Mouse (Mus musculus) limb, embryonic 14.5 days (tissue): ENCODE results near the gene Banf2. TPM values are rescaled to one million over a fixed set of nuclear protein-coding genes. Genes with fewer than 3 reads are reported as not detected.

ENCODE experiments used
- ATAC-seq: fragments of 200-750 bp; cut with Nextera tagmentation; 2 replicates; pipeline ENCODE4 v1.8.0; 2017; ENCODE audit warnings: low read depth, moderate number of reproducible peaks, moderate TSS enrichment; ENCODE audit not compliant: low FRiP score
- DNase-seq: peaks from one replicate; pipeline ENCODE4 v3.0.0-alpha.2; 2015; ENCODE audit warnings: low spot score
- H3K27ac ChIP-seq: fragments of 300-500 bp; sonication (generic); replicated peaks from 2 replicates; pipeline ENCODE4 v1.5.1; 2014; ENCODE audit warnings: low read depth, mild to moderate bottlenecking, low read length, moderate library complexity, mixed read lengths
- H3K27me3 ChIP-seq: fragments of 300-500 bp; sonication (generic); 2 replicates; pipeline ENCODE4 v1.6.1; 2014; ENCODE audit warnings: low read length, mixed read lengths; ENCODE audit not compliant: control insufficient read depth, insufficient read depth
- H3K36me3 ChIP-seq: fragments of 300-500 bp; sonication (generic); 2 replicates; pipeline ENCODE4 v1.6.1; 2014; ENCODE audit warnings: mild to moderate bottlenecking, low read length, moderate library complexity, mixed read lengths; ENCODE audit not compliant: control insufficient read depth, insufficient read depth
- H3K4me1 ChIP-seq: fragments of 300-500 bp; sonication (generic); 2 replicates; pipeline ENCODE4 v1.6.1; 2014; ENCODE audit warnings: antibody characterized with exemption, low read length, mixed read lengths; ENCODE audit not compliant: control insufficient read depth, insufficient read depth
- H3K4me2 ChIP-seq: fragments of 300-500 bp; sonication (generic); replicated peaks from 2 replicates; pipeline ENCODE4 v1.6.1; 2014; ENCODE audit warnings: low read depth, mild to moderate bottlenecking, low read length, moderate library complexity; ENCODE audit not compliant: severe bottlenecking
- H3K4me3 ChIP-seq: fragments of 300-500 bp; sonication (generic); replicated peaks from 2 replicates; pipeline ENCODE4 v1.5.1; 2014; ENCODE audit warnings: low read length
- H3K9ac ChIP-seq: fragments of 300-500 bp; sonication (generic); 2 replicates; pipeline ENCODE4 v1.6.1; 2014; ENCODE audit warnings: mild to moderate bottlenecking, low read depth, low read length, moderate library complexity; ENCODE audit not compliant: severe bottlenecking
- H3K9me3 ChIP-seq: fragments of 300-500 bp; sonication (generic); 2 replicates; pipeline ENCODE4 v1.6.1; 2016; ENCODE audit warnings: low read length; ENCODE audit not compliant: control insufficient read depth
- POLR2A ChIP-seq: fragments of 200-500 bp; IDR thresholded peaks from 2 replicates; pipeline ENCODE4 v1.8.0; 2012; ENCODE audit warnings: inconsistent platforms, mild to moderate bottlenecking, moderate library complexity, borderline replicate concordance; ENCODE audit not compliant: insufficient read depth, insufficient read length; ENCODE audit errors: extremely low read depth
- WGBS: fragments of 180-500 bp; shearing (Covaris S2); extraction: QIAGEN DNeasy Blood & Tissue Kit; methylation state at CpG from one replicate; pipeline ENCODE4 v1.1.7; 2014; 5-methylcytosine and 5-hydroxymethylcytosine counted together
- polyA plus RNA-seq, 2 experiments: library from polyadenylated mRNA; depleted of rRNA in 1 of 2; stranded (reverse) in 1 of 2; unstranded in 1 of 2; fragments of >200 nt; fragmentation: Nextera tagmentation in 1 of 2; extraction: Ambion mirVana in 1 of 2; gene quantifications; 2 replicates each; pipeline versions ENCODE4 v1.2.1 to v1.2.3; 2012 to 2014

Gene Banf2
- polyA plus RNA-seq, 2 experiments = not detected

- Histone ChIP-seq H3K4me3 (no peak overlapping the region), H3K9me3 (no peaks in the 10 kb centered on the region), H3K27me3 (no peaks in the 10 kb centered on the region), H3K9ac (no peak overlapping the region), H3K27ac (no peak overlapping the region), H3K4me2 (no peak overlapping the region), H3K4me1 (peaks cover 46% of the 10 kb centered on the region), H3K36me3 (peaks cover 13% of the 10 kb centered on the region; the same call in 1 of the 2 replicates)
- DNase-seq (no peak), ATAC-seq (no peak)
- 95% methylated on average over 4 of the region's 4 CpGs for WGBS
- no peak for TF ChIP-seq POLR2A
These were observed 25.6 kb upstream of the Banf2 start for GRCm38 (mm10) chr2:144007211-144007610.

GRCm38 (mm10) chr2:144009081-144009480, 23.8 kb upstream of the Banf2 start:
- DNase-seq = no peak
- H3K27ac ChIP-seq = no peak overlapping the region
- peaks cover 46% of the 10 kb centered on the region for H3K4me1 ChIP-seq
- H3K4me3 ChIP-seq = peak overlapping the region; percentile 96
- no peak for ATAC-seq
- no peak for TF ChIP-seq POLR2A
- 67% methylated on average over 1 of the region's 1 CpGs for WGBS
- no peaks in the 10 kb centered on the region for H3K27me3 ChIP-seq
- peak overlapping the region; percentile 99; the same call in 1 of the 2 replicates for H3K9ac ChIP-seq
- H3K9me3 ChIP-seq = no peaks in the 10 kb centered on the region
- H3K36me3 ChIP-seq = peaks cover 10% of the 10 kb centered on the region; the same call in 1 of the 2 replicates
- peak overlapping the region; percentile 69 for H3K4me2 ChIP-seq

GRCm38 (mm10) chr2:144009551-144010281, 23.1 kb upstream of the Banf2 start:
- H3K9me3 ChIP-seq = no peaks in the 10 kb centered on the region
- peak overlapping the region; percentile 99; the same call in 1 of the 2 replicates for H3K27ac ChIP-seq
- H3K27me3 ChIP-seq = no peaks in the 10 kb centered on the region
- WGBS = 2% methylated on average over 20 of the region's 30 CpGs
- peak overlapping the region; percentile 69 for H3K4me2 ChIP-seq
- H3K36me3 ChIP-seq = peaks cover 10% of the 10 kb centered on the region; the same call in 1 of the 2 replicates
- peak overlapping the region; percentile 96 for H3K4me3 ChIP-seq
- no peak for ATAC-seq
- H3K4me1 ChIP-seq = peaks cover 46% of the 10 kb centered on the region
- H3K9ac ChIP-seq = peak overlapping the region; percentile 99
- no peak for DNase-seq
- no peak for TF ChIP-seq POLR2A

- no peak for TF ChIP-seq POLR2A
- Histone ChIP-seq H3K4me1 (peaks cover 40% of the 10 kb centered on the region), H3K27ac (peak overlapping the region; percentile 99), H3K4me2 (peak overlapping the region; percentile 69), H3K4me3 (peak overlapping the region; percentile 96), H3K27me3 (no peaks in the 10 kb centered on the region), H3K9ac (peak overlapping the region; percentile 99), H3K9me3 (no peaks in the 10 kb centered on the region), H3K36me3 (peaks cover 10% of the 10 kb centered on the region; the same call in 1 of the 2 replicates)
- DNase-seq = peak; percentile 75
- under 1% methylated on average over 36 of the region's 107 CpGs for WGBS
- peak; percentile 34 for ATAC-seq
These were observed 22.4 kb upstream of the Banf2 start for GRCm38 (mm10) chr2:144010282-144011044.

GRCm38 (mm10) chr2:144011080-144011551, 21.7 kb upstream of the Banf2 start, which contains the start of gene Rrbp1:
Gene Rrbp1, minus strand, starts transcription at chr2:144011263.
- DNase-seq (peak; percentile 97), ATAC-seq (peak; percentile 98)
- H3K4me3 ChIP-seq = peak within 1 kb of the TSS; percentile 96
- under 1% methylated on average over 38 of the region's 53 CpGs for WGBS
- H3K36me3 ChIP-seq = peaks cover 8% of the 10 kb centered on the region; the same call in 1 of the 2 replicates
- H3K4me2 ChIP-seq = peak within 1 kb of the TSS; percentile 69
- peak within 1 kb of the TSS; percentile 99 for H3K9ac ChIP-seq
- peaks cover 33% of the 10 kb centered on the region for H3K4me1 ChIP-seq
- no peaks in the 10 kb centered on the region for H3K9me3 ChIP-seq
- 0 out of 2 replicates have a peak, but pooled peaks have one; percentile 73 for TF ChIP-seq POLR2A
- H3K27ac ChIP-seq = peak within 1 kb of the TSS; percentile 99
- no peaks in the 10 kb centered on the region for H3K27me3 ChIP-seq
